Mouse (Mus musculus): ENCODE data around the gene Tubal3. TPM values are rescaled to one million over a fixed set of nuclear protein-coding genes. Genes with fewer than 3 reads are reported as not detected.

The Tubal3 gene
- polyA plus RNA-seq, 1 experiment from 2014 or later = 0.08 TPM

DNA sequence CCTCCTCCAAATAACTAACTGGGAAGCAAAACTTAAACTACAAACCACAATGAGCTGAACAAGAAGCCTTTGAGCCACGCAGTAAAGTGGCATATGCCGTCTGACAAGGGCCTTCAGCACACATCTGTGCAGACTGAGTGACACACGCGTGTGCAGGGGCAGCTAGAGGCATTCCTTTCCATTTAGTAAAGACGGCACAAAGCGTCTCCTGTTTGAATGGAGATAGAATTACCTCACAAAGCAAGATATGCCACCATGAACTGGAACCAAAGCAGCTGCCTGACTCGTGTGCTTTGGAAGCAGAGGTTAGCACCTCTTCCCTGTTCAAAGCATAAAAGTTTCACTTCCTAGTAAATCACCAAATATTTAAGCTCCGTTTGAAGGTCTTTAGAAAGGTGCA is 28.0 kb upstream of the Tubal3 start:
- peak overlapping the region; percentile 63 for H3K27ac ChIP-seq (replicated peaks; ENCODE audit: low read depth, low read length)
- no peaks in the 10 kb centered on the region for H3K27me3 ChIP-seq (replicated peaks; ENCODE audit: control insufficient read depth, insufficient read depth, low read length)
- DNase-seq (ENCODE audit: low spot score) = peak; percentile 82
- peak; percentile 50 for ATAC-seq (ENCODE audit: low read depth)
- peak overlapping the region; percentile 37; the same call in 1 of the 2 replicates for H3K9ac ChIP-seq (ENCODE audit: low read depth, low read length)
- peaks cover 18% of the 10 kb centered on the region for H3K4me1 ChIP-seq (ENCODE audit: control insufficient read depth, insufficient read depth, low read length)
- no peaks in the 10 kb centered on the region for H3K9me3 ChIP-seq (ENCODE audit: control insufficient read depth, low read length)
- H3K4me2 ChIP-seq (ENCODE audit: low read depth, low read length) = peak overlapping the region; percentile 63
- H3K4me3 ChIP-seq (ENCODE audit: low read depth, low read length) = peak overlapping the region; percentile 55
- H3K36me3 ChIP-seq (ENCODE audit: control insufficient read depth, insufficient read depth, low read length) = peaks cover 45% of the 10 kb centered on the region
- 16% methylated on average over 8 of the region's 8 CpGs for WGBS

DNA sequence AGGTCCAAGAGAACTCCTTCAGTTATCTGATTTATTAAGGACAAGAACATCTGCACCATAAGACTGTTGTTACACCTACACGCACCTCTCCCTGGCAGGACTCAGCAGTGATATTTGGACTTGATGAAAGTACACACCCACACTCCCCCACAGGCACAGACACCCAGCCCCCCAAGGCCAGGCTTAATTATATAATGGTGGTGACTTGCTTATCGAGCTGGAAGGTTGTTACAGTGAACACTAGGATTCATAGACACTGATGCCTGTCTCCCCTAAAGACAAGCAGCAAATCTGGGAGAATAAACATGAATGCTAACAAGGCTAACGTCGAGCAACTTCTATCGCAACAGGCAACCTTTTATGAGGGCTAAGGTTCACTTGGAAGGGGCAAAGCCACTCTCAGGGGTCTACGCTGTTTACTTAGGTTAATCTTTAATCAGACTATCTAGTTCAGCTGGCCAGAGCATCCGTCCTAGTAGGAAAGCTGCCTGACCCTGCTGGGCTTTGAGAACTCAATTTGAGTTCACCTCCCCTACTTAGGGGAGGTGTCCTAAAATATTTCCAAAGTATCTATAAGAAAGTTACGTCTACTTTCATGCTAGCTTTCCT is 26.5 kb upstream of the Tubal3 start:
- Histone ChIP-seq H3K36me3 (ENCODE audit: control insufficient read depth, insufficient read depth, low read length) (peaks cover 29% of the 10 kb centered on the region), H3K27me3 (replicated peaks; ENCODE audit: control insufficient read depth, insufficient read depth, low read length) (no peaks in the 10 kb centered on the region), H3K27ac (replicated peaks; ENCODE audit: low read depth, low read length) (peak overlapping the region; percentile 41), H3K4me2 (ENCODE audit: low read depth, low read length) (peak overlapping the region; percentile 63), H3K9ac (ENCODE audit: low read depth, low read length) (peak overlapping the region; percentile 74), H3K4me3 (ENCODE audit: low read depth, low read length) (peak overlapping the region; percentile 55), H3K9me3 (ENCODE audit: control insufficient read depth, low read length) (no peaks in the 10 kb centered on the region), H3K4me1 (ENCODE audit: control insufficient read depth, insufficient read depth, low read length) (peaks cover 18% of the 10 kb centered on the region)
- DNase-seq (ENCODE audit: low spot score) = no peak
- no peak for ATAC-seq (ENCODE audit: low read depth)
- 20% methylated on average over 8 of the region's 8 CpGs for WGBS

DNA sequence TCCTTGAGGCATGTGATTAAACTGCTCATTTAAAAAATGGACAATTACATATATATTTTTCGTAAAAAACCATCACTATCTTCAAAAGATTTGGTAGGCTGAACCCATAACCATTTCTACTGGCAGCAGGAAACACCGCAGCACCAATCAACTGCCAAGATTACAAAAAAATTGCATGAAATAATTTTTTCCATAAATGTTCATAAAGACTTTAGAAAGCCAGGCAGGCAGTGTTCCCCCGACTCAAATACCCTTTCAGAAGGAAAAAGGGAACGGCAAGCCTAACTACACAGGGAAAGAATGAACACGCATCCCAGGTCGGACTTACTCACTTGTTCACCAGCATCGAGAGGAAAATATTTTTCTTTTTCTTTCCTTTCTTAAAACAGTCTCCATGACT is 25.5 kb upstream of the Tubal3 start:
- peak; percentile 32 for DNase-seq (ENCODE audit: low spot score)
- Histone ChIP-seq H3K4me1 (ENCODE audit: control insufficient read depth, insufficient read depth, low read length) (peaks cover 18% of the 10 kb centered on the region), H3K4me2 (ENCODE audit: low read depth, low read length) (peak overlapping the region; percentile 63), H3K9ac (ENCODE audit: low read depth, low read length) (peak overlapping the region; percentile 74), H3K27ac (replicated peaks; ENCODE audit: low read depth, low read length) (peak overlapping the region; percentile 68), H3K9me3 (ENCODE audit: control insufficient read depth, low read length) (no peaks in the 10 kb centered on the region), H3K27me3 (replicated peaks; ENCODE audit: control insufficient read depth, insufficient read depth, low read length) (no peaks in the 10 kb centered on the region), H3K36me3 (ENCODE audit: control insufficient read depth, insufficient read depth, low read length) (peaks cover 19% of the 10 kb centered on the region), H3K4me3 (ENCODE audit: low read depth, low read length) (peak overlapping the region; percentile 55)
- ATAC-seq (ENCODE audit: low read depth) = no peak
- 6% methylated on average over 7 of the region's 7 CpGs for WGBS

DNA sequence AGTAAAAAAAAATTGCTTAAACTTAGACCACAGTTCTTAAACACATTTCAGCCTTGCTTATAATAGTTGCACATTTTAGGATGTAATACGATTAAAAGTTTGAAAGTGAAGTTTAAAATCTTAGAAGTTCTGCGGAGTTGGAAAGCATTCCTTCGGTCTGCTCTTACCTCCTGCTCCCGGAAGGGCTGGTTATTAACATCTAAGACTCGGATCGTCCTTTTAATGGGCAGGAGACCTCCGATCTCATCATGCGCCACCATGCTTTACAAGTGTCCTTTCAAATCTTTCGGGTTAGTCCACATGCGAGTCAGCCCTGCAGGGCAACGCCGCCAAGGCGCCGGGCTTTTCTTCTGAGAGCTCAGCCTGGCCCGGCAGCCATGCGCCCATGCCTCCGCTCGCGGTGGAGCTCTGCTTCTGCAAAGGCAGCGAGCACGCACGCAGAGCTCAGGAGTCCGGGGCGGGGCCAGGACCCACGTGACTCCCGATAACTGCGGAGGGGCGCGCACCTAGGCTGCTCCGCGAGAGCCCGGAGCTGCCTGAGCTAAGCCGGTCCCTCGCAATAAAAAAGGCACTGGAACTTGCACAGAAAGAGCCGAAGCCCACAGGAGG is 24.8 kb upstream of the Tubal3 start:
- peak overlapping the region; percentile 55 for H3K4me3 ChIP-seq (ENCODE audit: low read depth, low read length)
- peaks cover 18% of the 10 kb centered on the region for H3K4me1 ChIP-seq (ENCODE audit: control insufficient read depth, insufficient read depth, low read length)
- peaks cover 13% of the 10 kb centered on the region for H3K36me3 ChIP-seq (ENCODE audit: control insufficient read depth, insufficient read depth, low read length)
- peak overlapping the region; percentile 68 for H3K27ac ChIP-seq (replicated peaks; ENCODE audit: low read depth, low read length)
- H3K27me3 ChIP-seq (replicated peaks; ENCODE audit: control insufficient read depth, insufficient read depth, low read length) = no peaks in the 10 kb centered on the region
- H3K9ac ChIP-seq (ENCODE audit: low read depth, low read length) = peak overlapping the region; percentile 74
- DNase-seq (ENCODE audit: low spot score) (peak; percentile 97), ATAC-seq (ENCODE audit: low read depth) (peak; percentile 98)
- WGBS = under 1% methylated on average over 35 of the region's 35 CpGs
- H3K9me3 ChIP-seq (ENCODE audit: control insufficient read depth, low read length) = no peaks in the 10 kb centered on the region
- peak overlapping the region; percentile 63 for H3K4me2 ChIP-seq (ENCODE audit: low read depth, low read length)

DNA sequence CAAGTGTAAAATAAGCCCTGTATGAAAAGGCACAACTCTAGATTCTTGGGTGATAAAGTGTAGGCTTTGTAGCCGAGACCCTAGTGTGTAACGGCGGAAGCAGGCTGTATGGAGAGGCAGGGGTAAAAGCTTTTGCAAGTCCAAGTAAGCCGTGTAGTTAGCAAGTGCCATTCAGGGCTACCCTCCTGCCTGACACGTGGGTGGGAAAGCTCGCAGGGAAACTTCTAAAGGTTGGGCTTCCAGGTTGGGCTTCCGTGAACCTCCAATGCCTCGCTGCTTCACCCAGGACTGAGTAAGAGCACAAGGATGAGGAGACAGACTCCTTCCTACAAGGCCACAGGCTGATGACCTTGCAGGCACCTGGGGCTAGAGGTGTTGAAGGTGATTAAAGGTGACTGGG is 23.5 kb upstream of the Tubal3 start:
- 71% methylated on average over 8 of the region's 8 CpGs for whole genome bisulfite sequencing
- Histone ChIP-seq H3K4me2 (ENCODE audit: low read depth, low read length) (no peak overlapping the region), H3K27ac (replicated peaks; ENCODE audit: low read depth, low read length) (no peak overlapping the region)

DNA sequence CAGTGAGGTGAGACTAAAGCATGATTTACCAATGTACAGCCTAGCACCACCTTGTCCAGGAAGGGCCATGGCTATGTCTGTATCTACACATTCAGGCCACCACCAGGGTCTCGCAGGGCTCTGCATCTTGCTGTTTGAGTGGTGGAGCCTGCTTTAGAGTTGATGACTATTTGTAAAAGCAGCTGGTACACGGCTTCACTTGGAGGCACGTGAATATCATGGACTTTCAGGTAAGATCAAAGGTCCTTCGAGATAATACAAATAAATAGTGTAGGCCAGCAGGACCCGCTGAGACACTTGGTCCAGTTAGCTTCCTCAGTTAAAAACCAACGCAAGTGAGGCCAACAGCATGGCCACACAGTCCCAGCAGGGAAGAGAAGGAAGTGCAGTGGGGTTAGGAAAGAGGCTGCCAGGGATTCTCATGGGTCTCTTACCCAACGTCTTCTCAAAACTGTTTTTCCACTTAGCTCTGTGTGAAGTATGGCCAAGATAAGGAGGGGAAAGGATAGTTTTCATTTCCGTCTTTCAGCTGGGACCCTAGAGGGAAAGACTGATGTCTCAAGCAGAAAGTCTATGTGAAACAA is 22.6 kb upstream of the Tubal3 start:
- no peaks in the 10 kb centered on the region for H3K36me3 ChIP-seq (ENCODE audit: control insufficient read depth, insufficient read depth, low read length)
- peaks cover 7% of the 10 kb centered on the region; the same call in 1 of the 2 replicates for H3K4me1 ChIP-seq (ENCODE audit: control insufficient read depth, insufficient read depth, low read length)
- H3K9ac ChIP-seq (ENCODE audit: low read depth, low read length) = no peak overlapping the region
- ATAC-seq (ENCODE audit: low read depth) = no peak
- H3K9me3 ChIP-seq (ENCODE audit: control insufficient read depth, low read length) = no peaks in the 10 kb centered on the region
- no peak overlapping the region for H3K4me3 ChIP-seq (ENCODE audit: low read depth, low read length)
- H3K27me3 ChIP-seq (replicated peaks; ENCODE audit: control insufficient read depth, insufficient read depth, low read length) = no peaks in the 10 kb centered on the region
- WGBS = 81% methylated on average over 8 of the region's 8 CpGs
- no peak overlapping the region for H3K4me2 ChIP-seq (ENCODE audit: low read depth, low read length)
- no peak for DNase-seq (ENCODE audit: low spot score)
- no peak overlapping the region for H3K27ac ChIP-seq (replicated peaks; ENCODE audit: low read depth, low read length)

More for the DNA sequence above, 23.5 kb upstream of the Tubal3 start:
- no peaks in the 10 kb centered on the region for H3K9me3 ChIP-seq (ENCODE audit: control insufficient read depth, low read length)
- peaks cover 12% of the 10 kb centered on the region for H3K4me1 ChIP-seq (ENCODE audit: control insufficient read depth, insufficient read depth, low read length)
- H3K4me3 ChIP-seq (ENCODE audit: low read depth, low read length) = no peak overlapping the region
- no peak for DNase-seq (ENCODE audit: low spot score)
- no peaks in the 10 kb centered on the region for H3K36me3 ChIP-seq (ENCODE audit: control insufficient read depth, insufficient read depth, low read length)
- no peak for ATAC-seq (ENCODE audit: low read depth)
- no peaks in the 10 kb centered on the region for H3K27me3 ChIP-seq (replicated peaks; ENCODE audit: control insufficient read depth, insufficient read depth, low read length)
- H3K9ac ChIP-seq (ENCODE audit: low read depth, low read length) = no peak overlapping the region

DNA sequence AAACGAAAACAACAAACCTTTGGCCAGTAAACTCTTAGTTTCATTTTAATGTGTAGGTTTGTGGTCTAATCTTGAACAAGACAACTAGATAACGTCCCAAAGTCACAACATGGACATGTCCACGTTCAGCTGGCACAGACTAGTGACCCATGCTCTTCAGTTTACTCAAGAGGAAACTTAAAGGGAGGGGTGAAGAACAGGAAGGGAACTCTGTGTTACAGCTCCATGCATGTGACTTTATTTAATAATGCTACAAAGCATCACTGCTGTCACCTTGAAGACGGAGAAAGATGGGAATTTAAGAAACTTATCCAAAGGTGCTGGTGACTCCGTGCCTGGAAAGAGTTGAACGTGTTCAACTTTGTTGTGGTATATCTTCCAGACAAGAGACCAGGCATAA is 22.0 kb upstream of the Tubal3 start:
- WGBS = 93% methylated on average over 6 of the region's 6 CpGs
- Histone ChIP-seq H3K36me3 (ENCODE audit: control insufficient read depth, insufficient read depth, low read length) (no peaks in the 10 kb centered on the region), H3K4me1 (ENCODE audit: control insufficient read depth, insufficient read depth, low read length) (peaks cover 7% of the 10 kb centered on the region; the same call in 1 of the 2 replicates), H3K4me2 (ENCODE audit: low read depth, low read length) (no peak overlapping the region), H3K4me3 (ENCODE audit: low read depth, low read length) (no peak overlapping the region), H3K27me3 (replicated peaks; ENCODE audit: control insufficient read depth, insufficient read depth, low read length) (no peaks in the 10 kb centered on the region), H3K27ac (replicated peaks; ENCODE audit: low read depth, low read length) (no peak overlapping the region), H3K9me3 (ENCODE audit: control insufficient read depth, low read length) (no peaks in the 10 kb centered on the region), H3K9ac (ENCODE audit: low read depth, low read length) (no peak overlapping the region)
- DNase-seq (ENCODE audit: low spot score) = no peak
- no peak for ATAC-seq (ENCODE audit: low read depth)

DNA sequence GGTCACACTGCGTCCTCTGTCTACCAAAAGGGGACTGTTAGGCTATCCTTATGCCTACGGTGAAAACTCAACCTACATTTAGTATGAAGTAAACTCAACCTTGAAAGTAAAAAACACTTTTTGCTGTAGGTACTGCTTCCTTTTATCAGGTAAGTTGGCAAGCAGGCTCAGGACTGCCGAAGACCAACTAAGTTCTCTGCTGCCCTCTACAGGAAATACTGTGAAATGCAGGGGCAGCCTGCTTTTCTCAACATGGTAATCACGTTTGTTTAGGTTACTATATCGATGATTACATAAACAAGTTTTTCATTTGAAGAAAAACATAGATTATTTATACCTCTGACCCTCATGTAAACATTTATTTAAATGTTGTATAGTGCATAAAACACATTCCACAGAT is 21.2 kb upstream of the Tubal3 start:
- Histone ChIP-seq H3K27me3 (replicated peaks; ENCODE audit: control insufficient read depth, insufficient read depth, low read length) (no peaks in the 10 kb centered on the region), H3K4me2 (ENCODE audit: low read depth, low read length) (no peak overlapping the region), H3K27ac (replicated peaks; ENCODE audit: low read depth, low read length) (no peak overlapping the region), H3K36me3 (ENCODE audit: control insufficient read depth, insufficient read depth, low read length) (no peaks in the 10 kb centered on the region), H3K4me3 (ENCODE audit: low read depth, low read length) (no peak overlapping the region), H3K9me3 (ENCODE audit: control insufficient read depth, low read length) (no peaks in the 10 kb centered on the region), H3K9ac (ENCODE audit: low read depth, low read length) (no peak overlapping the region), H3K4me1 (ENCODE audit: control insufficient read depth, insufficient read depth, low read length) (0 out of 2 replicates have a peak, but pooled peaks cover 4% of the 10 kb centered on the region)
- DNase-seq (ENCODE audit: low spot score) = peak; percentile 86
- ATAC-seq (ENCODE audit: low read depth) = no peak
- WGBS = 37% methylated on average over 5 of the region's 5 CpGs
